Mouse (Mus musculus) liver, adult 2 months (tissue): Measurements from ENCODE around the gene Slc39a8.

Experiments used
- CTCF ChIP-seq: fragments of 200-500 bp; IDR thresholded peaks from 2 replicates; pipeline ENCODE4 v1.5.1; 2011; ENCODE audit warnings: low read depth, low read length, control low read depth
- POLR2A ChIP-seq: fragments of 200-500 bp; IDR thresholded peaks from 2 replicates; pipeline ENCODE4 v1.6.1; 2011; ENCODE audit warnings: low read length, control low read depth; ENCODE audit not compliant: insufficient read depth; ENCODE audit errors: extremely low read depth

GRCm38 (mm10) chr3:135854985-135855340, 29.9 kb downstream of the Slc39a8 start:
- TF ChIP-seq CTCF (no peak), POLR2A (no peak)
